Mouse (Mus musculus): Measurements from ENCODE around the gene Pcbd2. TPM values are rescaled to one million over a fixed set of nuclear protein-coding genes. Genes with fewer than 3 reads are reported as not detected.

Gene Pcbd2
- polyA plus RNA-seq, 1 experiment from 2014 or later: 66.0 TPM

DNA sequence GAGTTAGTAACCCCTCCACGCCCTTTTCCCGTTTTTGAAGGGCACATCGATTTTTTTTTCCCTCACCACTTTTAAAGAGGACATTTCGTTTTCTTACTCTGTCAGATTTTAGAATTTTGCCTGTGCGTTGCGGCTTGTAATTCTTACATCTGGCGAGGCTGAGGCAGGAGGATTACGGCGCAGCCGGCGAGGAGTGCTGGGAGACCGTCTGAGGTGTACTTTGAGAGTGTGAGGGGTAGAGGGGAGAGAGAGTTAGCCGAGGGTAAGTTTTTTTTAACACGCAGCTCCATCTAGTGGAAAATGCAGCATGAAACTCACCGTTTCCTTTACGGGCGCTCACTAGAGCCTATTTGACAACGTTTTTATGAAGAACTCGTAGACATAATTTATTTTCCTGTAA is 671 bp downstream of the Pcbd2 start:
- H3K9me3 ChIP-seq (ENCODE audit: control insufficient read depth, low read length): no peaks in the 10 kb centered on the region
- peak overlapping the region; percentile 67 for H3K4me3 ChIP-seq (ENCODE audit: low read length)
- peak overlapping the region; percentile 84 for H3K9ac ChIP-seq (ENCODE audit: low read length)
- H3K27ac ChIP-seq (ENCODE audit: low read length): peak overlapping the region; percentile 94
- peaks cover 9% of the 10 kb centered on the region for H3K36me3 ChIP-seq (ENCODE audit: control insufficient read depth, insufficient read depth, low read length)
- peak overlapping the region; percentile 61 for H3K4me2 ChIP-seq (ENCODE audit: low read depth, low read length)
- H3K4me1 ChIP-seq (replicated peaks; ENCODE audit: control insufficient read depth, insufficient read depth, low read length): no peaks in the 10 kb centered on the region
- WGBS: 2% methylated on average over 19 of the region's 19 CpGs
- no peaks in the 10 kb centered on the region for H3K27me3 ChIP-seq (ENCODE audit: control insufficient read depth, insufficient read depth, low read depth, low read length)
- peak; percentile 89 for ATAC-seq (ENCODE audit: low read depth)

DNA sequence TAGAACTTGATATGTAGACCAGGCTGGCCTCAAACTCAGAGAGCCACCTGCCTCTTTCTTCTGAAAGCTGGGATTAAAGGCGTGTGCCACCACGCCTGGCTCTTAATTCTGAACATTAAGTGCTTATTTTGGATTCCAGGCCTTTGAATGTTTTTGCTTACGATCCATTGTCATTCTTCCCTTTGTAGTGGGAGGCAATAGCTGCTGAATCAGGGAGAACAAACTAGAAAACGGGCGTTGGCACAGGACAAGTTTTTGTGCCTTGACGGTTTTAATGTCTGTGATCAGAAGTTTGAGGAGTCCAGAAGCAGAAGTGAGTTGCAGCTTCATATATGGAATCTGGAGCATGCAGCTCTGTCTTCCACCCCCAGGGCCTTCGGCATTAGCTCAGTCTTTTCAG is 3.5 kb downstream of the Pcbd2 start:
- peaks cover under 1% of the 10 kb centered on the region; the same call in 1 of the 2 replicates for H3K36me3 ChIP-seq (ENCODE audit: control insufficient read depth, insufficient read depth, low read length)
- no peak overlapping the region for H3K27ac ChIP-seq (ENCODE audit: low read length)
- no peak overlapping the region for H3K9ac ChIP-seq (ENCODE audit: low read length)
- no peak overlapping the region for H3K4me3 ChIP-seq (ENCODE audit: low read length)
- H3K27me3 ChIP-seq (ENCODE audit: control insufficient read depth, insufficient read depth, low read depth, low read length): no peaks in the 10 kb centered on the region
- no peak overlapping the region for H3K4me2 ChIP-seq (ENCODE audit: low read depth, low read length)
- H3K9me3 ChIP-seq (ENCODE audit: control insufficient read depth, low read length): no peaks in the 10 kb centered on the region
- 88% methylated on average over 7 of the region's 7 CpGs for WGBS
- no peak for ATAC-seq (ENCODE audit: low read depth)
- no peaks in the 10 kb centered on the region for H3K4me1 ChIP-seq (replicated peaks; ENCODE audit: control insufficient read depth, insufficient read depth, low read length)

GRCm38 (mm10) chr13:55732121-55732520 is 5.0 kb downstream of the Pcbd2 start:
- no peak overlapping the region for H3K9ac ChIP-seq (ENCODE audit: low read length)
- no peak overlapping the region for H3K4me3 ChIP-seq (ENCODE audit: low read length)
- no peak overlapping the region for H3K27ac ChIP-seq (ENCODE audit: low read length)
- no peaks in the 10 kb centered on the region for H3K27me3 ChIP-seq (ENCODE audit: control insufficient read depth, insufficient read depth, low read depth, low read length)
- H3K9me3 ChIP-seq (ENCODE audit: control insufficient read depth, low read length): no peaks in the 10 kb centered on the region
- H3K4me2 ChIP-seq (ENCODE audit: low read depth, low read length): no peak overlapping the region
- no peak for ATAC-seq (ENCODE audit: low read depth)
- H3K4me1 ChIP-seq (replicated peaks; ENCODE audit: control insufficient read depth, insufficient read depth, low read length): no peaks in the 10 kb centered on the region
- 59% methylated on average over 2 of the region's 2 CpGs for WGBS
- no peaks in the 10 kb centered on the region for H3K36me3 ChIP-seq (ENCODE audit: control insufficient read depth, insufficient read depth, low read length)

- Histone ChIP-seq H3K27ac (ENCODE audit: low read length) (no peak overlapping the region), H3K4me1 (replicated peaks; ENCODE audit: control insufficient read depth, insufficient read depth, low read length) (no peaks in the 10 kb centered on the region), H3K9me3 (ENCODE audit: control insufficient read depth, low read length) (no peaks in the 10 kb centered on the region), H3K27me3 (ENCODE audit: control insufficient read depth, insufficient read depth, low read depth, low read length) (no peaks in the 10 kb centered on the region), H3K36me3 (ENCODE audit: control insufficient read depth, insufficient read depth, low read length) (no peaks in the 10 kb centered on the region), H3K4me2 (ENCODE audit: low read depth, low read length) (no peak overlapping the region), H3K4me3 (ENCODE audit: low read length) (no peak overlapping the region), H3K9ac (ENCODE audit: low read length) (no peak overlapping the region)
- ATAC-seq (ENCODE audit: low read depth): peak; percentile 38; the same call in 1 of the 2 replicates
- 71% methylated on average over 22 of the region's 22 CpGs for WGBS
These were observed 6.7 kb downstream of the Pcbd2 start for GRCm38 (mm10) chr13:55733628-55734502.

- ATAC-seq (ENCODE audit: low read depth): no peak
- H3K27me3 ChIP-seq (ENCODE audit: control insufficient read depth, insufficient read depth, low read depth, low read length): no peaks in the 10 kb centered on the region
- H3K36me3 ChIP-seq (ENCODE audit: control insufficient read depth, insufficient read depth, low read length): no peaks in the 10 kb centered on the region
- H3K9me3 ChIP-seq (ENCODE audit: control insufficient read depth, low read length): no peaks in the 10 kb centered on the region
- no peak overlapping the region for H3K27ac ChIP-seq (ENCODE audit: low read length)
- no peak overlapping the region for H3K9ac ChIP-seq (ENCODE audit: low read length)
- 83% methylated on average over 8 of the region's 8 CpGs for WGBS
- no peak overlapping the region for H3K4me2 ChIP-seq (ENCODE audit: low read depth, low read length)
- no peak overlapping the region for H3K4me3 ChIP-seq (ENCODE audit: low read length)
- no peaks in the 10 kb centered on the region for H3K4me1 ChIP-seq (replicated peaks; ENCODE audit: control insufficient read depth, insufficient read depth, low read length)
These were observed 10.7 kb downstream of the Pcbd2 start for GRCm38 (mm10) chr13:55737885-55738284.

- Histone ChIP-seq H3K9ac (ENCODE audit: low read length) (no peak overlapping the region), H3K4me1 (replicated peaks; ENCODE audit: control insufficient read depth, insufficient read depth, low read length) (no peaks in the 10 kb centered on the region), H3K27me3 (ENCODE audit: control insufficient read depth, insufficient read depth, low read depth, low read length) (no peaks in the 10 kb centered on the region), H3K27ac (ENCODE audit: low read length) (no peak overlapping the region), H3K4me3 (ENCODE audit: low read length) (no peak overlapping the region), H3K9me3 (ENCODE audit: control insufficient read depth, low read length) (no peaks in the 10 kb centered on the region), H3K4me2 (ENCODE audit: low read depth, low read length) (no peak overlapping the region), H3K36me3 (ENCODE audit: control insufficient read depth, insufficient read depth, low read length) (peaks cover 2% of the 10 kb centered on the region; the same call in 1 of the 2 replicates)
- WGBS: 65% methylated on average over 8 of the region's 8 CpGs
- ATAC-seq (ENCODE audit: low read depth): no peak
These were observed 15.1 kb downstream of the Pcbd2 start for GRCm38 (mm10) chr13:55742306-55742705.

GRCm38 (mm10) chr13:55754380-55754779 is 27.2 kb downstream of the Pcbd2 start:
- Histone ChIP-seq H3K36me3 (ENCODE audit: control insufficient read depth, insufficient read depth, low read length) (no peaks in the 10 kb centered on the region), H3K4me1 (replicated peaks; ENCODE audit: control insufficient read depth, insufficient read depth, low read length) (0 out of 2 replicates have a peak, but pooled peaks cover 7% of the 10 kb centered on the region), H3K27ac (ENCODE audit: low read length) (no peak overlapping the region), H3K4me2 (ENCODE audit: low read depth, low read length) (no peak overlapping the region), H3K9ac (ENCODE audit: low read length) (no peak overlapping the region), H3K4me3 (ENCODE audit: low read length) (no peak overlapping the region), H3K27me3 (ENCODE audit: control insufficient read depth, insufficient read depth, low read depth, low read length) (no peaks in the 10 kb centered on the region), H3K9me3 (ENCODE audit: control insufficient read depth, low read length) (no peaks in the 10 kb centered on the region)
- 80% methylated on average over 13 of the region's 13 CpGs for WGBS
- no peak for ATAC-seq (ENCODE audit: low read depth)

- no peak for ATAC-seq (ENCODE audit: low read depth)
- H3K9ac ChIP-seq (ENCODE audit: low read length): peak overlapping the region; percentile 44
These were observed 29.6 kb downstream of the Pcbd2 start for GRCm38 (mm10) chr13:55756789-55757188.

GRCm38 (mm10) chr13:55757645-55758044 is 30.5 kb downstream of the Pcbd2 start:
- Histone ChIP-seq H3K9me3 (ENCODE audit: control insufficient read depth, low read length) (no peaks in the 10 kb centered on the region), H3K9ac (ENCODE audit: low read length) (no peak overlapping the region), H3K27me3 (ENCODE audit: control insufficient read depth, insufficient read depth, low read depth, low read length) (no peaks in the 10 kb centered on the region), H3K36me3 (ENCODE audit: control insufficient read depth, insufficient read depth, low read length) (no peaks in the 10 kb centered on the region), H3K4me3 (ENCODE audit: low read length) (no peak overlapping the region), H3K27ac (ENCODE audit: low read length) (no peak overlapping the region), H3K4me2 (ENCODE audit: low read depth, low read length) (no peak overlapping the region), H3K4me1 (replicated peaks; ENCODE audit: control insufficient read depth, insufficient read depth, low read length) (0 out of 2 replicates have a peak, but pooled peaks cover 7% of the 10 kb centered on the region)
- no peak for ATAC-seq (ENCODE audit: low read depth)
- WGBS: 74% methylated on average over 6 of the region's 6 CpGs

More at GRCm38 (mm10) chr13:55756789-55757188, 29.6 kb downstream of the Pcbd2 start:
- no peaks in the 10 kb centered on the region for H3K9me3 ChIP-seq (ENCODE audit: control insufficient read depth, low read length)
- H3K4me2 ChIP-seq (ENCODE audit: low read depth, low read length): peak overlapping the region; percentile 43
- no peaks in the 10 kb centered on the region for H3K27me3 ChIP-seq (ENCODE audit: control insufficient read depth, insufficient read depth, low read depth, low read length)
- H3K27ac ChIP-seq (ENCODE audit: low read length): no peak overlapping the region
- 28% methylated on average over 8 of the region's 8 CpGs for WGBS
- H3K36me3 ChIP-seq (ENCODE audit: control insufficient read depth, insufficient read depth, low read length): no peaks in the 10 kb centered on the region
- 0 out of 2 replicates have a peak, but pooled peaks cover 7% of the 10 kb centered on the region for H3K4me1 ChIP-seq (replicated peaks; ENCODE audit: control insufficient read depth, insufficient read depth, low read length)
- no peak overlapping the region for H3K4me3 ChIP-seq (ENCODE audit: low read length)

Data from lung, embryonic 16.5 days (tissue).